Mouse (Mus musculus): ENCODE data around the gene Taf1. TPM values are rescaled to one million over a fixed set of nuclear protein-coding genes. Genes with fewer than 3 reads are reported as not detected.

Taf1 gene
- polyA plus RNA-seq, 1 experiment from 2014 or later, result 8.4 TPM

- H3K27me3 ChIP-seq (replicated peaks; ENCODE audit: control insufficient read depth, insufficient read depth, low read length), result no peaks in the 10 kb centered on the region
- H3K4me1 ChIP-seq (ENCODE audit: control insufficient read depth, insufficient read depth, low read length), result no peaks in the 10 kb centered on the region
- no peak overlapping the region for H3K4me3 ChIP-seq (ENCODE audit: low read length)
- 64% methylated on average over 10 of the region's 10 CpGs for WGBS
- no peaks in the 10 kb centered on the region for H3K36me3 ChIP-seq (ENCODE audit: control insufficient read depth, insufficient read depth, low read length)
- ATAC-seq, result no peak
- H3K9ac ChIP-seq (ENCODE audit: low read depth, low read length), result no peak overlapping the region
- no peaks in the 10 kb centered on the region for H3K9me3 ChIP-seq (ENCODE audit: control insufficient read depth, low read length)
- no peak overlapping the region for H3K27ac ChIP-seq (ENCODE audit: low read length)
- no peak overlapping the region for H3K4me2 ChIP-seq (ENCODE audit: low read depth, low read length)
Observed at GRCm38 (mm10) chrX:101617889-101618288, 85.4 kb downstream of the Taf1 start.

GRCm38 (mm10) chrX:101620317-101620716, 87.8 kb downstream of the Taf1 start:
- H3K9me3 ChIP-seq (ENCODE audit: control insufficient read depth, low read length), result no peaks in the 10 kb centered on the region
- no peak overlapping the region for H3K9ac ChIP-seq (ENCODE audit: low read depth, low read length)
- no peaks in the 10 kb centered on the region for H3K4me1 ChIP-seq (ENCODE audit: control insufficient read depth, insufficient read depth, low read length)
- H3K36me3 ChIP-seq (ENCODE audit: control insufficient read depth, insufficient read depth, low read length), result no peaks in the 10 kb centered on the region
- H3K27me3 ChIP-seq (replicated peaks; ENCODE audit: control insufficient read depth, insufficient read depth, low read length), result no peaks in the 10 kb centered on the region
- 61% methylated on average over 6 of the region's 6 CpGs for WGBS
- H3K4me3 ChIP-seq (ENCODE audit: low read length), result no peak overlapping the region
- no peak for ATAC-seq
- H3K27ac ChIP-seq (ENCODE audit: low read length), result no peak overlapping the region
- H3K4me2 ChIP-seq (ENCODE audit: low read depth, low read length), result no peak overlapping the region

- Histone ChIP-seq H3K27me3 (replicated peaks; ENCODE audit: control insufficient read depth, insufficient read depth, low read length) (no peaks in the 10 kb centered on the region), H3K36me3 (ENCODE audit: control insufficient read depth, insufficient read depth, low read length) (no peaks in the 10 kb centered on the region), H3K9me3 (ENCODE audit: control insufficient read depth, low read length) (no peaks in the 10 kb centered on the region), H3K4me1 (ENCODE audit: control insufficient read depth, insufficient read depth, low read length) (no peaks in the 10 kb centered on the region), H3K27ac (ENCODE audit: low read length) (no peak overlapping the region), H3K4me3 (ENCODE audit: low read length) (no peak overlapping the region), H3K9ac (ENCODE audit: low read depth, low read length) (no peak overlapping the region), H3K4me2 (ENCODE audit: low read depth, low read length) (no peak overlapping the region)
- ATAC-seq, result no peak
- 54% methylated on average over 3 of the region's 3 CpGs for WGBS
Observed at GRCm38 (mm10) chrX:101622539-101622938, 90.0 kb downstream of the Taf1 start.

- no peak overlapping the region for H3K4me3 ChIP-seq (ENCODE audit: low read length)
- no peak overlapping the region for H3K4me2 ChIP-seq (ENCODE audit: low read depth, low read length)
- H3K9ac ChIP-seq (ENCODE audit: low read depth, low read length), result no peak overlapping the region
- peaks cover 5% of the 10 kb centered on the region; the same call in 1 of the 2 replicates for H3K27me3 ChIP-seq (replicated peaks; ENCODE audit: control insufficient read depth, insufficient read depth, low read length)
- H3K4me1 ChIP-seq (ENCODE audit: control insufficient read depth, insufficient read depth, low read length), result no peaks in the 10 kb centered on the region
- H3K9me3 ChIP-seq (ENCODE audit: control insufficient read depth, low read length), result no peaks in the 10 kb centered on the region
- no peaks in the 10 kb centered on the region for H3K36me3 ChIP-seq (ENCODE audit: control insufficient read depth, insufficient read depth, low read length)
- ATAC-seq, result no peak
- no peak overlapping the region for H3K27ac ChIP-seq (ENCODE audit: low read length)
- 45% methylated on average over 9 of the region's 9 CpGs for WGBS
Observed at GRCm38 (mm10) chrX:101636821-101637525, 104.4 kb downstream of the Taf1 start.

- Histone ChIP-seq H3K9me3 (ENCODE audit: control insufficient read depth, low read length) (no peaks in the 10 kb centered on the region), H3K27me3 (replicated peaks; ENCODE audit: control insufficient read depth, insufficient read depth, low read length) (peaks cover 5% of the 10 kb centered on the region; the same call in 1 of the 2 replicates), H3K4me2 (ENCODE audit: low read depth, low read length) (peak overlapping the region; percentile 48), H3K27ac (ENCODE audit: low read length) (peak overlapping the region; percentile 48), H3K9ac (ENCODE audit: low read depth, low read length) (peak overlapping the region; percentile 54), H3K4me1 (ENCODE audit: control insufficient read depth, insufficient read depth, low read length) (no peaks in the 10 kb centered on the region; the same call in 1 of the 2 replicates), H3K4me3 (ENCODE audit: low read length) (peak overlapping the region; percentile 69), H3K36me3 (ENCODE audit: control insufficient read depth, insufficient read depth, low read length) (no peaks in the 10 kb centered on the region)
- WGBS, result 21% methylated on average over 3 of the region's 3 CpGs
- ATAC-seq, result no peak
Observed at GRCm38 (mm10) chrX:101638856-101639255, 106.3 kb downstream of the Taf1 start.

- H3K4me3 ChIP-seq (ENCODE audit: low read length), result peak overlapping the region; percentile 69
- peak overlapping the region; percentile 48 for H3K27ac ChIP-seq (ENCODE audit: low read length)
- H3K4me1 ChIP-seq (ENCODE audit: control insufficient read depth, insufficient read depth, low read length), result no peaks in the 10 kb centered on the region; the same call in 1 of the 2 replicates
- H3K27me3 ChIP-seq (replicated peaks; ENCODE audit: control insufficient read depth, insufficient read depth, low read length), result peaks cover 5% of the 10 kb centered on the region; the same call in 1 of the 2 replicates
- peak overlapping the region; percentile 48 for H3K4me2 ChIP-seq (ENCODE audit: low read depth, low read length)
- no peaks in the 10 kb centered on the region for H3K9me3 ChIP-seq (ENCODE audit: control insufficient read depth, low read length)
- no peaks in the 10 kb centered on the region for H3K36me3 ChIP-seq (ENCODE audit: control insufficient read depth, insufficient read depth, low read length)
- peak overlapping the region; percentile 54 for H3K9ac ChIP-seq (ENCODE audit: low read depth, low read length)
- no peak for ATAC-seq
- WGBS, result 11% methylated on average over 13 of the region's 13 CpGs
Observed at GRCm38 (mm10) chrX:101639306-101639705, 106.8 kb downstream of the Taf1 start.

GRCm38 (mm10) chrX:101639741-101640166, 107.2 kb downstream of the Taf1 start, which contains the start of gene Ogt:
Ogt (plus strand) TSS chrX:101640060.
- ATAC-seq, result peak; percentile 93
- peaks cover 5% of the 10 kb centered on the region; the same call in 1 of the 2 replicates for H3K27me3 ChIP-seq (replicated peaks; ENCODE audit: control insufficient read depth, insufficient read depth, low read length)
- WGBS, result 7% methylated on average over 24 of the region's 24 CpGs
- H3K27ac ChIP-seq (ENCODE audit: low read length), result peak within 1 kb of the TSS; percentile 69
- H3K36me3 ChIP-seq (ENCODE audit: control insufficient read depth, insufficient read depth, low read length), result no peaks in the 10 kb centered on the region
- H3K4me1 ChIP-seq (ENCODE audit: control insufficient read depth, insufficient read depth, low read length), result no peaks in the 10 kb centered on the region; the same call in 1 of the 2 replicates
- peak within 1 kb of the TSS; percentile 73 for H3K9ac ChIP-seq (ENCODE audit: low read depth, low read length)
- no peaks in the 10 kb centered on the region for H3K9me3 ChIP-seq (ENCODE audit: control insufficient read depth, low read length)
- H3K4me2 ChIP-seq (ENCODE audit: low read depth, low read length), result peak within 1 kb of the TSS; percentile 48
- H3K4me3 ChIP-seq (ENCODE audit: low read length), result peak within 1 kb of the TSS; percentile 69

GRCm38 (mm10) chrX:101640194-101641160, 107.9 kb downstream of the Taf1 start:
- no peaks in the 10 kb centered on the region for H3K9me3 ChIP-seq (ENCODE audit: control insufficient read depth, low read length)
- H3K4me1 ChIP-seq (ENCODE audit: control insufficient read depth, insufficient read depth, low read length), result no peaks in the 10 kb centered on the region; the same call in 1 of the 2 replicates
- H3K4me3 ChIP-seq (ENCODE audit: low read length), result peak overlapping the region; percentile 69
- H3K9ac ChIP-seq (ENCODE audit: low read depth, low read length), result peak overlapping the region; percentile 73
- ATAC-seq, result peak; percentile 51
- H3K27ac ChIP-seq (ENCODE audit: low read length), result peak overlapping the region; percentile 69
- 12% methylated on average over 45 of the region's 45 CpGs for WGBS
- H3K27me3 ChIP-seq (replicated peaks; ENCODE audit: control insufficient read depth, insufficient read depth, low read length), result peaks cover 5% of the 10 kb centered on the region; the same call in 1 of the 2 replicates
- H3K36me3 ChIP-seq (ENCODE audit: control insufficient read depth, insufficient read depth, low read length), result no peaks in the 10 kb centered on the region
- no peak overlapping the region; the same call in 1 of the 2 replicates for H3K4me2 ChIP-seq (ENCODE audit: low read depth, low read length)

- peak overlapping the region; percentile 69 for H3K4me3 ChIP-seq (ENCODE audit: low read length)
- H3K4me2 ChIP-seq (ENCODE audit: low read depth, low read length), result peak overlapping the region; percentile 45
- H3K9ac ChIP-seq (ENCODE audit: low read depth, low read length), result peak overlapping the region; percentile 73
- H3K9me3 ChIP-seq (ENCODE audit: control insufficient read depth, low read length), result no peaks in the 10 kb centered on the region
- H3K36me3 ChIP-seq (ENCODE audit: control insufficient read depth, insufficient read depth, low read length), result no peaks in the 10 kb centered on the region
- H3K27ac ChIP-seq (ENCODE audit: low read length), result peak overlapping the region; percentile 69; the same call in 1 of the 2 replicates
- no peak for ATAC-seq
- H3K4me1 ChIP-seq (ENCODE audit: control insufficient read depth, insufficient read depth, low read length), result no peaks in the 10 kb centered on the region; the same call in 1 of the 2 replicates
- 9% methylated on average over 6 of the region's 6 CpGs for WGBS
- peaks cover 5% of the 10 kb centered on the region; the same call in 1 of the 2 replicates for H3K27me3 ChIP-seq (replicated peaks; ENCODE audit: control insufficient read depth, insufficient read depth, low read length)
Observed at GRCm38 (mm10) chrX:101641161-101641530, 108.6 kb downstream of the Taf1 start.

Measured in intestine, embryonic 16.5 days (tissue).